Mouse (Mus musculus) lung, embryonic 14.5 days (tissue): ENCODE measurements around the gene Klf9. TPM values are rescaled to one million over a fixed set of nuclear protein-coding genes. Genes with fewer than 3 reads are reported as not detected.

Source experiments
- ATAC-seq: fragments of 200-750 bp; cut with Nextera tagmentation; 2 replicates; pipeline ENCODE4 v1.8.0; 2017; ENCODE audit warnings: mild to moderate bottlenecking, moderate TSS enrichment, moderate library complexity; ENCODE audit not compliant: insufficient read depth
- DNase-seq: peaks from one replicate; pipeline ENCODE4 v3.0.0-alpha.2; 2015
- H3K27ac ChIP-seq: fragments of 300-500 bp; sonication (generic); 2 replicates; pipeline ENCODE4 v1.5.1; 2014; ENCODE audit warnings: low read depth, mild to moderate bottlenecking, moderate library complexity
- H3K27me3 ChIP-seq: fragments of 300-500 bp; sonication (generic); 2 replicates; pipeline ENCODE4 v1.6.1; 2014; ENCODE audit warnings: low read length, control low read depth; ENCODE audit not compliant: insufficient read depth
- H3K36me3 ChIP-seq: fragments of 300-500 bp; sonication (generic); 2 replicates; pipeline ENCODE4 v1.6.1; 2014; ENCODE audit warnings: control low read depth; ENCODE audit not compliant: insufficient read depth
- H3K4me1 ChIP-seq: fragments of 300-500 bp; sonication (generic); 2 replicates; pipeline ENCODE4 v1.6.1; 2014; ENCODE audit warnings: antibody characterized with exemption, control low read depth; ENCODE audit not compliant: insufficient read depth
- H3K4me2 ChIP-seq: fragments of 300-500 bp; sonication (generic); 2 replicates; pipeline ENCODE4 v1.6.1; 2014; ENCODE audit warnings: mild to moderate bottlenecking
- H3K4me3 ChIP-seq: fragments of 300-500 bp; sonication (generic); 2 replicates; pipeline ENCODE4 v1.5.1; 2014; ENCODE audit warnings: low read depth, low read length
- H3K9ac ChIP-seq: fragments of 300-500 bp; sonication (generic); 2 replicates; pipeline ENCODE4 v1.6.1; 2014
- H3K9me3 ChIP-seq: fragments of 300-500 bp; sonication (generic); 2 replicates; pipeline ENCODE4 v1.6.1; 2016; ENCODE audit warnings: low read depth, low read length, control low read depth
- CTCF ChIP-seq: IDR thresholded peaks from 2 replicates; pipeline ENCODE4 v1.5.1; 2016; ENCODE audit warnings: antibody characterized with exemption, low read depth
- WGBS: fragments of 180-500 bp; shearing (Covaris S2); extraction: QIAGEN DNeasy Blood & Tissue Kit; methylation state at CpG from one replicate; pipeline ENCODE4 v1.1.7; 2014; 5-methylcytosine and 5-hydroxymethylcytosine counted together
- polyA plus RNA-seq: library from polyadenylated mRNA; unstranded; fragments of >200 nt; fragmentation: Nextera tagmentation; extraction: Ambion mirVana; gene quantifications from 2 replicates; pipeline ENCODE4 v1.2.1, GENCODE M21; 2014

Gene Klf9
- polyA plus RNA-seq, 1 experiment from 2014 or later = 2.0 TPM

DNA sequence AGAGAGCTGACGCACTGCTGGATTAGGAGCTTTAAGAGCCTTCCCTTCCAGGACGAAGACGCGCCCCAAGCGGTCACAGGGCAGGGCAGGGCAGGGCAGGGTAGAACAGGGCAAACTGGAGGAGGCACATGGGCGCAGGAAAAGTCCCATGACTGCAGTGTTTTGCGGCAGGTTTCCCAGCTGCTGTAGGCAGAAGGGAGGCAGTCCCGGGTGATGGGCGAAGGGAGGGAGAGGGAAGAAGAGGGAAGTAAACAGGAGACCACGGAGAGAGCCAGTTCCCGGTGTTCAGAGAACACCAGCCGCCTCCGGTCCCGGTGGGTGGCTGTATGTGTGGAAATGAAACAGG lies 7.0 kb upstream of the Klf9 start:
- peak; percentile 40 for TF ChIP-seq CTCF
- Histone ChIP-seq H3K27me3 (peaks cover 43% of the 10 kb centered on the region), H3K4me1 (peaks cover 6% of the 10 kb centered on the region; the same call in 1 of the 2 replicates), H3K9ac (0 out of 2 replicates have a peak overlapping the region, but pooled peaks have one; percentile 42), H3K4me3 (peak overlapping the region; percentile 42), H3K9me3 (no peaks in the 10 kb centered on the region), H3K36me3 (no peaks in the 10 kb centered on the region), H3K4me2 (peak overlapping the region; percentile 89), H3K27ac (no peak overlapping the region)
- under 1% methylated on average over 14 of the region's 14 CpGs for WGBS
- DNase-seq = peak; percentile 9
- ATAC-seq = peak; percentile 25; the same call in 1 of the 2 replicates

DNA sequence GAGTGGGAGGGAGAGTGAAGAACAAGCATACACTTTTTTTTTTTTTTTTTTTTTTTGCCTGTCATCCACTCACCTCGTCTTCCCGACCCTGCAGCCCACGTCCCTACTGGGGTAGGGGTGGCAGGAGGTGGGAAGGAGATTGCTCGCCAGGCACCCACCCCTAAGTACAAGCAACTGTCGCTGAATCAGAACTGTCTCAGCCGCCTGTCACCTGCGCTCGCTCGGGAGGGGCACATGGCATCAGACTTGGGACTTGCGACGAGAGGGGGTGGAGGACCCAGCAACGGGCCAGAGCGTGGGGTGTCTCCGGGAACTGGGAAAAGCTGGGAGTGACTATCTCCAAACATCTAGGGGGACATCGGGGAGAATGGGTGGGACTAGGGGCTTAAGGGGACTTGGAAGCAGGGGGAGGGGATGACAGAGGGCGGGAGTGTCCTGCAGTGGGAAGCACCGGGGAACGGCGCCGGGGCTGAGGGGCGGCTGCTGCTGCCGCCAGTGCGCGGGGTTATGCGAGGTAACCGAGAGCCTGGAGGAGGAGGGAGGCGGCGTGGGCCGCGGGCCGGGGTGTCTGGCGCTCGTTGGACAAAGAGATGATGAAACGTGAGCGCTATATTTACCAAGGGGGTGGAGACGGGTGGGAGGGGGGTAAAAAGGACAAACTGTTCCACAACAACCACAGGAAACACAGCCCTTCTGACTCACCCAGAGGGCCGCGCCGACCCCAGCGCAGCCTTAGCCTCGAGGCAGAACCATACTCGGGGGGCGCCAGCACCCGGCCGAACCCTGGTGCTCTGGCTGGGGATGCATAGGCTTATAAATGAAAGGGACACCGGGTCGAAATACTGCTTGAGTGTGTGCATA lies 6.4 kb upstream of the Klf9 start:
- Histone ChIP-seq H3K27ac (no peak overlapping the region), H3K4me2 (peak overlapping the region; percentile 89), H3K9me3 (no peaks in the 10 kb centered on the region), H3K4me1 (peaks cover 6% of the 10 kb centered on the region; the same call in 1 of the 2 replicates), H3K27me3 (peaks cover 43% of the 10 kb centered on the region), H3K4me3 (peak overlapping the region; percentile 42), H3K36me3 (no peaks in the 10 kb centered on the region), H3K9ac (peak overlapping the region; percentile 42)
- peak; percentile 54 for ATAC-seq
- peak; percentile 67 for DNase-seq
- no peak for TF ChIP-seq CTCF
- WGBS = 1% methylated on average over 47 of the region's 47 CpGs

GRCm38 (mm10) chr19:23135349-23136201 lies 5.5 kb upstream of the Klf9 start:
- peak overlapping the region; percentile 42 for H3K4me3 ChIP-seq
- WGBS = under 1% methylated on average over 55 of the region's 55 CpGs
- H3K9me3 ChIP-seq = no peaks in the 10 kb centered on the region
- H3K27me3 ChIP-seq = peaks cover 43% of the 10 kb centered on the region
- H3K27ac ChIP-seq = peak overlapping the region; percentile 55; the same call in 1 of the 2 replicates
- H3K4me2 ChIP-seq = peak overlapping the region; percentile 89
- no peaks in the 10 kb centered on the region for H3K36me3 ChIP-seq
- peak; percentile 89 for DNase-seq
- peak overlapping the region; percentile 42 for H3K9ac ChIP-seq
- TF ChIP-seq CTCF = no peak
- peak; percentile 52 for ATAC-seq
- peaks cover 6% of the 10 kb centered on the region; the same call in 1 of the 2 replicates for H3K4me1 ChIP-seq

DNA sequence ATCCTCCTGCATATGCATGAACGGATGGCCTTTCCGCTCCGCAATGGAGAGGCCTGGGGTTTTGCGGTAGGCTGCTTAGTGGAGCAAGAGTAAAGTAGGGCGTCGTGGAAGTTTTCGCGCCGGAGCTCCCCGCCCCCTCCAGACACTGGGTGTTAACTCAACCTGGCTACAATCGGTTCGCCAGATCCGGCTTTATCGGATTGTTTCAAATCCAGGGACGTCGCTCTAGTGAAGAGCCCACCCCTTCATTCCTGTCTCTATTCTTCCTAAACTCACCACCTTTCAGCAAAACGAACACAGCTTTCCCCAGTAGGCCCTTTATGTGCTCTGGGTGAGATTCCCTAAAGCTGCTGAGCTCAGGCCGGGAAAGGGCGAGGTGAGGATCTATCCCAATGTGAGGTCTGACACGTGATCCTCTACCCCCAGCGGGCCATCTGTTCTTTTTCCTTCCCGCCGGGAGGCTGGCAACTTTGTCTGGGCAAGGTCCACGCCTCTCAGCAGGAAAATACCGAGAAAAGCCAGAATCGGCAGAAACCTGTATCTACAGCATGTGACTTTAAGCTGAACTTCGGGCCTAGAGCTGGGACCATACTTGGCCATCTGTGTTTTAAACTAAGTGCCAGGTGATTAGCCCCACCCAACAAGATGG lies 4.7 kb upstream of the Klf9 start:
- Histone ChIP-seq H3K36me3 (no peaks in the 10 kb centered on the region), H3K9me3 (no peaks in the 10 kb centered on the region), H3K4me3 (peak overlapping the region; percentile 42), H3K9ac (peak overlapping the region; percentile 42), H3K27me3 (peaks cover 43% of the 10 kb centered on the region), H3K27ac (no peak overlapping the region), H3K4me2 (peak overlapping the region; percentile 89), H3K4me1 (peaks cover 6% of the 10 kb centered on the region; the same call in 1 of the 2 replicates)
- DNase-seq (no peak), ATAC-seq (no peak)
- WGBS = 5% methylated on average over 27 of the region's 27 CpGs
- no peak for TF ChIP-seq CTCF

GRCm38 (mm10) chr19:23137295-23137694 lies 3.7 kb upstream of the Klf9 start:
- no peak for ATAC-seq
- Histone ChIP-seq H3K4me1 (peaks cover 6% of the 10 kb centered on the region; the same call in 1 of the 2 replicates), H3K27me3 (peaks cover 43% of the 10 kb centered on the region), H3K4me2 (no peak overlapping the region), H3K4me3 (no peak overlapping the region), H3K27ac (no peak overlapping the region), H3K9ac (no peak overlapping the region), H3K36me3 (no peaks in the 10 kb centered on the region), H3K9me3 (no peaks in the 10 kb centered on the region)
- no peak for TF ChIP-seq CTCF
- no peak for DNase-seq
- 44% methylated on average over 2 of the region's 2 CpGs for WGBS

GRCm38 (mm10) chr19:23139756-23140470 lies 1.1 kb upstream of the Klf9 start:
- Histone ChIP-seq H3K9me3 (no peaks in the 10 kb centered on the region), H3K9ac (peak overlapping the region; percentile 72; the same call in 1 of the 2 replicates), H3K36me3 (no peaks in the 10 kb centered on the region), H3K4me1 (peaks cover 6% of the 10 kb centered on the region; the same call in 1 of the 2 replicates), H3K4me3 (peak overlapping the region; percentile 62), H3K27me3 (peaks cover 31% of the 10 kb centered on the region), H3K4me2 (peak overlapping the region; percentile 98), H3K27ac (peak overlapping the region; percentile 92; the same call in 1 of the 2 replicates)
- ATAC-seq = no peak
- TF ChIP-seq CTCF = no peak
- WGBS = 43% methylated on average over 12 of the region's 12 CpGs
- DNase-seq = peak; percentile 47
